Mouse (Mus musculus): ENCODE measurements around the gene Uhrf1bp1l. TPM values are rescaled to one million over a fixed set of nuclear protein-coding genes. Genes with fewer than 3 reads are reported as not detected.

The Uhrf1bp1l gene
- total RNA-seq (2023), result 65.2 TPM

DNA sequence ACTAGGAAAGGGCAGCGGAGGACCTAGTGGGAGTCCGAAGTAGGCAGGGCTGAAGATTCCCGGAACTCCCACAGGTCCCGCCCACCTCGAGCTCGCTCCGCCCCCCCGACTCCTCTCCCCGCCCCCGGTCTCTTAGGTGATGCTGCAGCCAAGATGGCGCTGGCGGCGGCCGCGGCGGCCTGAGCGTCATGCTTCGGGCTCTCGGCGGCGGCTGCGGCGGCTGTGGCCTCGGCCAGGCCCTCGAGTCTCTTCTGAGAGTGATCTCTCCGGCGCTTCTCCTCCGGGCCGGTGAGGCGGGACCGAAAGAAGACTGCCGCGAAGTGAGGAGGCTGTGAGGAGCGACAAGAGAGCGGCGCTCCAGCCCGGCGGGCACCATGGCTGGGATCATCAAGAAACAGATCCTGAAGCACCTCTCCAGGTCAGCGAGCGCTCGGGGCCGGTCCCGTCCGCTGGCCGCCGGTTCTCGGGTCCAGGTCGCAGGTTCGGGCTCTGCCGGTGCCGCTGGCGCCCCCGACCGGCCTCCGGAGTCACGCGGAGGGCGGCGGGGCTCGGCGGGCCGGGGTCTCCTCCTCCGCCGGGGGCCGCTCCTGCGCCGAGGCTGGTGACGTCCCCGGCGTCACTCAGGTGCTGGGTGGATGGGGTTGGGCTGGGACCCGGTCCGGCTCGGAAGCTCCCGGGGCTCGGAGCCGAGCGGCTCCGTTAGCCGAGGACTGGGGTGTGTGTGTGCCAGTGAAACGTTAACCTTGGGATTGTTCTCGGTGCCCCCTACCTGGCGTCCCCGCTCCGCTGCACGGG lies at the start of gene Uhrf1bp1l:
Uhrf1bp1l (plus strand) TSS at position 121 of the 795 bp plus-strand sequence.

DNA sequence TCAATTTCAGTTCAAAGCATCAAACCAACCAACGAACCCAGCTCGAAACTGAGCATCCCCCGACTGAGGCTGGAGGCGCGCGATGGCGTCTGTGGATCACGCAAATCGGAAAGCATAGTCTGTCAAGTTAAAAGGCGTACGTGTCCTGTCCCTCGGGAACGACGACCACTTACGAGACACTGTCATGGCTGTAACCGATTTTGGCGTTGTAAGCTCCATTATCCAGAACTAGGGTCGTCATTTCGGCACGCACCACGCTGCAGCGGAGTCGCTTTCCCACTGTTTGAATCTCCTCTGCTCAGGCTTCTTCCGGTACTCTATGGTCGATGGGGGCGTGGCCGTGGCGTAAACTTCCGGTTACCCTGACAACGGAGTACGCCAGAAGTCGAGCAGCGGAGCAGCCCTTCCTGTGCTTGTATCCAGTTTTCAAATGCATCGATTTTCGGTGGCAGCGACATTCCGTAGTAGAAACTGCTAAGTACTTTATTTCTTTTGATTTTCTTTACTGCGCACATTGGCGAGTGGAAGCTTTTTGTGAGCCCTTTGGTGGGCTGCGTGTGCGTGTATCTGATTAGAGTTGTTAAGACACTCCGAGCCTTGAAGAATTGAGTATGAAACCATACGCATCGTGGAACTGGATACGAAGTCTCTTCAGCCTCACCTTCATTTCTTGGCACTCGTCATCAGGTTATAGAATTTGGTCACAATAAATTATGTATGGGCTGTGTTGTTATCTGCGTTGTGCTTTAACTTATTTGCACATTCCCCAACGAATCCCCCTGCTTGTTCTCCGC lies 12.6 kb upstream of the Uhrf1bp1l start, which contains the start of gene Actr6:
Actr6 (minus strand) TSS at position 295 of the 794 bp plus-strand sequence.

Other genes starting within 250 kb of the Uhrf1bp1l start
- not detected for gene Nr1h4, start 211.4 kb upstream of the Uhrf1bp1l start, total RNA-seq (2023)
- 0.12 TPM for gene Slc17a8, start 123.7 kb upstream of the Uhrf1bp1l start, total RNA-seq (2023)
- gene Scyl2, start 58.7 kb upstream of the Uhrf1bp1l start, total RNA-seq (2023), result 44.2 TPM
- 29.2 TPM for gene Actr6, start 12.7 kb upstream of the Uhrf1bp1l start, total RNA-seq (2023)
- not detected for gene Anks1b, start 128.5 kb downstream of the Uhrf1bp1l start, total RNA-seq (2023)

Measured in CD4-positive naive resting alpha-beta T cell, adult 57 days (primary cell).